Mouse (Mus musculus) cerebellum, postnatal 36 days (tissue): ENCODE data around the gene Dnajc28.
A peak's percentile ranks its signal among the peaks of the same experiment; 100 is the strongest.
"Not testable (repeated sequence)": the region's sequence is repeated elsewhere in the genome, so short reads cannot be mapped to it uniquely, and the experiment has no call there.

ENCODE experiments used
- DNase-seq, 2 experiments: peaks; one replicate each; pipeline ENCODE4 v3.0.0; 2021 to 2022; ENCODE audit warnings: mixed read lengths in 2 of 2

Dnajc28 gene

GRCm38 (mm10) chr16:91618511-91619501 is at the start of gene Dnajc28:
Gene Dnajc28 (minus strand): TSS chr16:91619026.
- peak; percentile 83 to 85 for DNase-seq

- DNase-seq = no peak
Measured at GRCm38 (mm10) chr16:91663795-91664194, 45.0 kb upstream of the Dnajc28 start.

GRCm38 (mm10) chr16:91662336-91662735 is 43.5 kb upstream of the Dnajc28 start:
- no peak for DNase-seq

GRCm38 (mm10) chr16:91661397-91661796 is 42.6 kb upstream of the Dnajc28 start:
- no peak for DNase-seq

GRCm38 (mm10) chr16:91659798-91660197 is 41.0 kb upstream of the Dnajc28 start:
- no peak for DNase-seq

- DNase-seq = peak in 1 of 2 experiments; percentile 5
Measured at GRCm38 (mm10) chr16:91658471-91658870, 39.6 kb upstream of the Dnajc28 start.

- DNase-seq = no peak
Measured at GRCm38 (mm10) chr16:91657285-91657684, 38.5 kb upstream of the Dnajc28 start.

GRCm38 (mm10) chr16:91655285-91655684 is 36.5 kb upstream of the Dnajc28 start:
- DNase-seq = no peak

- no peak for DNase-seq
Measured at GRCm38 (mm10) chr16:91652191-91652590, 33.4 kb upstream of the Dnajc28 start.

- no peak for DNase-seq
Measured at GRCm38 (mm10) chr16:91649781-91650180, 31.0 kb upstream of the Dnajc28 start.

GRCm38 (mm10) chr16:91649246-91649645 is 30.4 kb upstream of the Dnajc28 start:
- DNase-seq = no peak

- peak; percentile 69 to 77 for DNase-seq
Measured at GRCm38 (mm10) chr16:91648220-91648550, 29.4 kb upstream of the Dnajc28 start.

- peak; percentile 95 to 96 for DNase-seq
Measured at GRCm38 (mm10) chr16:91647461-91648219, 28.8 kb upstream of the Dnajc28 start, which contains the start of gene Son. Gene Son (plus strand): TSS chr16:91647506.

- DNase-seq = peak; percentile 90 to 95
Measured at GRCm38 (mm10) chr16:91646681-91647419, 28.0 kb upstream of the Dnajc28 start, which contains the start of gene Gart. Gene Gart (minus strand): TSS chr16:91646952.

- DNase-seq = no peak
Measured at GRCm38 (mm10) chr16:91645995-91646602, 27.3 kb upstream of the Dnajc28 start.

GRCm38 (mm10) chr16:91645420-91645819 is 26.6 kb upstream of the Dnajc28 start:
- DNase-seq = not testable (repeated sequence)

- DNase-seq = no peak
Measured at GRCm38 (mm10) chr16:91644901-91645300, 26.1 kb upstream of the Dnajc28 start.

GRCm38 (mm10) chr16:91640171-91640570 is 21.3 kb upstream of the Dnajc28 start:
- DNase-seq = no peak

GRCm38 (mm10) chr16:91639636-91640035 is 20.8 kb upstream of the Dnajc28 start:
- DNase-seq = no peak

GRCm38 (mm10) chr16:91639161-91639560 is 20.3 kb upstream of the Dnajc28 start:
- no peak for DNase-seq

- DNase-seq = no peak
Measured at GRCm38 (mm10) chr16:91633641-91634040, 14.8 kb upstream of the Dnajc28 start.

- no peak for DNase-seq
Measured at GRCm38 (mm10) chr16:91632940-91633339, 14.1 kb upstream of the Dnajc28 start.
